Mouse (Mus musculus): ENCODE data around the gene Tmem52b. TPM values are rescaled to one million over a fixed set of nuclear protein-coding genes. Genes with fewer than 3 reads are reported as not detected.

Tmem52b gene
- polyA plus RNA-seq, 1 experiment: not detected

GRCm38 (mm10) chr6:129557298-129558023 lies 45.1 kb downstream of the Tmem52b start:
- Histone ChIP-seq H3K27ac (ENCODE audit: insufficient read depth, low read length) (no peak overlapping the region), H3K36me3 (ENCODE audit: control insufficient read depth, insufficient read depth, low read length) (no peaks in the 10 kb centered on the region), H3K4me3 (ENCODE audit: extremely low read depth, insufficient read depth, insufficient read length) (no peak overlapping the region), H3K27me3 (ENCODE audit: control insufficient read depth, insufficient read depth, low read length) (no peaks in the 10 kb centered on the region), H3K4me1 (ENCODE audit: control insufficient read depth, insufficient read depth, insufficient read length) (no peaks in the 10 kb centered on the region)
- TF ChIP-seq CTCF (IDR thresholded peaks at IDR 0.05; ENCODE audit: extremely low read depth, insufficient read depth, insufficient read length, insufficient replicate concordance) (no peak), POLR2A (IDR thresholded peaks at IDR 0.05; ENCODE audit: low read depth, low read length) (no peak)
- no peak for DNase-seq (ENCODE audit: low read depth in 1 of 2, low spot score in 2 of 2)

GRCm38 (mm10) chr6:129558946-129559640 lies 46.7 kb downstream of the Tmem52b start:
- WGBS: 10% methylated on average over 12 of the region's 12 CpGs
- Histone ChIP-seq H3K4me1 (ENCODE audit: control insufficient read depth, insufficient read depth, insufficient read length) (no peaks in the 10 kb centered on the region), H3K4me3 (ENCODE audit: extremely low read depth, insufficient read depth, insufficient read length) (no peak overlapping the region), H3K27me3 (ENCODE audit: control insufficient read depth, insufficient read depth, low read length) (no peaks in the 10 kb centered on the region), H3K36me3 (ENCODE audit: control insufficient read depth, insufficient read depth, low read length) (no peaks in the 10 kb centered on the region), H3K27ac (ENCODE audit: insufficient read depth, low read length) (no peak overlapping the region)
- DNase-seq (ENCODE audit: low read depth in 1 of 2, low spot score in 2 of 2): peak; percentile 28 to 59
- no peak for TF ChIP-seq POLR2A (IDR thresholded peaks at IDR 0.05; ENCODE audit: low read depth, low read length)
- peak; percentile 80; the same call in 1 of the 2 replicates for TF ChIP-seq CTCF (IDR thresholded peaks at IDR 0.05; ENCODE audit: extremely low read depth, insufficient read depth, insufficient read length, insufficient replicate concordance)

GRCm38 (mm10) chr6:129559641-129560027 lies 47.3 kb downstream of the Tmem52b start:
- H3K4me3 ChIP-seq (ENCODE audit: extremely low read depth, insufficient read depth, insufficient read length): no peak overlapping the region
- H3K27ac ChIP-seq (ENCODE audit: insufficient read depth, low read length): no peak overlapping the region
- H3K27me3 ChIP-seq (ENCODE audit: control insufficient read depth, insufficient read depth, low read length): no peaks in the 10 kb centered on the region
- H3K4me1 ChIP-seq (ENCODE audit: control insufficient read depth, insufficient read depth, insufficient read length): no peaks in the 10 kb centered on the region
- H3K36me3 ChIP-seq (ENCODE audit: control insufficient read depth, insufficient read depth, low read length): no peaks in the 10 kb centered on the region
- DNase-seq (ENCODE audit: low read depth in 1 of 2, low spot score in 2 of 2): no peak
- no peak for TF ChIP-seq POLR2A (IDR thresholded peaks at IDR 0.05; ENCODE audit: low read depth, low read length)
- TF ChIP-seq CTCF (IDR thresholded peaks at IDR 0.05; ENCODE audit: extremely low read depth, insufficient read depth, insufficient read length, insufficient replicate concordance): no peak
- WGBS: 57% methylated on average over 4 of the region's 4 CpGs

- WGBS: 41% methylated on average over 2 of the region's 2 CpGs
- Histone ChIP-seq H3K4me1 (ENCODE audit: control insufficient read depth, insufficient read depth, insufficient read length) (no peaks in the 10 kb centered on the region), H3K36me3 (ENCODE audit: control insufficient read depth, insufficient read depth, low read length) (no peaks in the 10 kb centered on the region), H3K27ac (ENCODE audit: insufficient read depth, low read length) (no peak overlapping the region), H3K27me3 (ENCODE audit: control insufficient read depth, insufficient read depth, low read length) (no peaks in the 10 kb centered on the region), H3K4me3 (ENCODE audit: extremely low read depth, insufficient read depth, insufficient read length) (no peak overlapping the region)
- TF ChIP-seq CTCF (IDR thresholded peaks at IDR 0.05; ENCODE audit: extremely low read depth, insufficient read depth, insufficient read length, insufficient replicate concordance) (no peak), POLR2A (IDR thresholded peaks at IDR 0.05; ENCODE audit: low read depth, low read length) (no peak)
- no peak for DNase-seq (ENCODE audit: low read depth in 1 of 2, low spot score in 2 of 2)
Observed at GRCm38 (mm10) chr6:129565257-129565656, 52.9 kb downstream of the Tmem52b start.

Other genes with a start within 250 kb of the Tmem52b start
- gene Cd69, start 237.1 kb upstream of the Tmem52b start, polyA plus RNA-seq (2012; rRNA removed): 4.4 and 5.0 TPM in 2 replicates
- not detected in 2 replicates for gene 4922502D21Rik, start 180.8 kb upstream of the Tmem52b start, polyA plus RNA-seq (2012; rRNA removed)
- gene Clec12a, start 169.9 kb upstream of the Tmem52b start, polyA plus RNA-seq (2012; rRNA removed): 5.3 and 6.8 TPM in 2 replicates
- gene Clec12b, start 126.7 kb upstream of the Tmem52b start, polyA plus RNA-seq (2012; rRNA removed): 0.11 TPM in 1 of 2 replicates, not detected in the other
- gene Clec1b, start 115.3 kb upstream of the Tmem52b start, polyA plus RNA-seq (2012; rRNA removed): 5.5 and 9.6 TPM in 2 replicates
- 5.4 and 8.7 TPM in 2 replicates for gene Clec9a, start 103.7 kb upstream of the Tmem52b start, polyA plus RNA-seq (2012; rRNA removed)
- gene Clec1a, start 60.6 kb upstream of the Tmem52b start, polyA plus RNA-seq (2012; rRNA removed): 0.47 and 0.51 TPM in 2 replicates
- gene Olr1, start 5.4 kb upstream of the Tmem52b start, polyA plus RNA-seq (2012; rRNA removed): 0.06 and 0.08 TPM in 2 replicates
- gene Gabarapl1, start 20.6 kb downstream of the Tmem52b start, polyA plus RNA-seq (2012; rRNA removed): 17.6 and 19.9 TPM in 2 replicates
- gene Klre1, start 65.3 kb downstream of the Tmem52b start, polyA plus RNA-seq (2012; rRNA removed): 1.6 and 2.6 TPM in 2 replicates
- 1.2 and 2.5 TPM in 2 replicates for gene Klrd1, start 79.2 kb downstream of the Tmem52b start, polyA plus RNA-seq (2012; rRNA removed)
- gene Klrk1, start 111.3 kb downstream of the Tmem52b start, polyA plus RNA-seq (2012; rRNA removed): 1.1 and 2.1 TPM in 2 replicates
- gene Klrc3, start 130.8 kb downstream of the Tmem52b start, polyA plus RNA-seq (2012; rRNA removed): 0.63 and 1.6 TPM in 2 replicates
- 0.74 and 0.88 TPM in 2 replicates for gene Klrc2, start 148.1 kb downstream of the Tmem52b start, polyA plus RNA-seq (2012; rRNA removed)
- 1.7 and 2.9 TPM in 2 replicates for gene Klrc1, start 166.4 kb downstream of the Tmem52b start, polyA plus RNA-seq (2012; rRNA removed)
- gene Klri1, start 204.6 kb downstream of the Tmem52b start, polyA plus RNA-seq (2012; rRNA removed): 0.53 and 0.74 TPM in 2 replicates
- gene Klri2, start 227.9 kb downstream of the Tmem52b start, polyA plus RNA-seq (2012; rRNA removed): 0.40 and 0.83 TPM in 2 replicates

Measured in spleen, adult 2 months (tissue).